Mouse (Mus musculus): Measurements from ENCODE around the gene Katnal1. TPM values are rescaled to one million over a fixed set of nuclear protein-coding genes. Genes with fewer than 3 reads are reported as not detected.

Katnal1 gene
- polyA plus RNA-seq, 1 experiment from 2014 or later, result 8.4 TPM

GRCm38 (mm10) chr5:148953098-148953497, 24.0 kb upstream of the Katnal1 start:
- Histone ChIP-seq H3K9ac (no peak overlapping the region), H3K9me3 (replicated peaks) (no peaks in the 10 kb centered on the region), H3K27me3 (no peaks in the 10 kb centered on the region), H3K27ac (no peak overlapping the region), H3K4me3 (replicated peaks) (no peak overlapping the region), H3K36me3 (no peaks in the 10 kb centered on the region), H3K4me1 (replicated peaks) (peaks cover 48% of the 10 kb centered on the region), H3K4me2 (no peak overlapping the region)
- DNase-seq, result no peak
- ATAC-seq (ENCODE audit: low read depth), result no peak
- WGBS (ENCODE audit: insufficient replicate concordance), result 68% methylated on average over 5 of the region's 5 CpGs

GRCm38 (mm10) chr5:148952419-148952818, 23.3 kb upstream of the Katnal1 start:
- ATAC-seq (ENCODE audit: low read depth), result no peak
- Histone ChIP-seq H3K9ac (no peak overlapping the region), H3K36me3 (no peaks in the 10 kb centered on the region), H3K4me3 (replicated peaks) (no peak overlapping the region), H3K4me2 (no peak overlapping the region), H3K27ac (no peak overlapping the region), H3K4me1 (replicated peaks) (peaks cover 41% of the 10 kb centered on the region), H3K27me3 (no peaks in the 10 kb centered on the region), H3K9me3 (replicated peaks) (no peaks in the 10 kb centered on the region)
- 43% methylated on average over 6 of the region's 6 CpGs for WGBS (ENCODE audit: insufficient replicate concordance)
- peak; percentile 52 for DNase-seq

GRCm38 (mm10) chr5:148951360-148951759, 22.2 kb upstream of the Katnal1 start:
- Histone ChIP-seq H3K36me3 (no peaks in the 10 kb centered on the region), H3K9me3 (replicated peaks) (no peaks in the 10 kb centered on the region), H3K4me1 (replicated peaks) (peaks cover 32% of the 10 kb centered on the region), H3K4me3 (replicated peaks) (no peak overlapping the region), H3K27me3 (no peaks in the 10 kb centered on the region), H3K9ac (no peak overlapping the region), H3K27ac (no peak overlapping the region), H3K4me2 (no peak overlapping the region)
- WGBS (ENCODE audit: insufficient replicate concordance), result 81% methylated on average over 5 of the region's 5 CpGs
- ATAC-seq (ENCODE audit: low read depth), result no peak
- DNase-seq, result no peak

GRCm38 (mm10) chr5:148950064-148950463, 20.9 kb upstream of the Katnal1 start:
- WGBS (ENCODE audit: insufficient replicate concordance), result 35% methylated on average over 15 of the region's 15 CpGs
- Histone ChIP-seq H3K9ac (no peak overlapping the region), H3K4me1 (replicated peaks) (peaks cover 22% of the 10 kb centered on the region), H3K9me3 (replicated peaks) (no peaks in the 10 kb centered on the region), H3K4me3 (replicated peaks) (no peak overlapping the region), H3K36me3 (no peaks in the 10 kb centered on the region), H3K27me3 (no peaks in the 10 kb centered on the region), H3K4me2 (no peak overlapping the region), H3K27ac (no peak overlapping the region)
- ATAC-seq (ENCODE audit: low read depth) (no peak), DNase-seq (no peak)

- ATAC-seq (ENCODE audit: low read depth) (no peak), DNase-seq (no peak)
- Histone ChIP-seq H3K36me3 (no peaks in the 10 kb centered on the region), H3K4me1 (replicated peaks) (peaks cover 18% of the 10 kb centered on the region), H3K9me3 (replicated peaks) (no peaks in the 10 kb centered on the region), H3K27ac (no peak overlapping the region), H3K4me3 (replicated peaks) (no peak overlapping the region), H3K9ac (no peak overlapping the region), H3K27me3 (no peaks in the 10 kb centered on the region), H3K4me2 (no peak overlapping the region)
- WGBS (ENCODE audit: insufficient replicate concordance), result 73% methylated on average over 9 of the region's 9 CpGs
Measured at GRCm38 (mm10) chr5:148948577-148948976, 19.5 kb upstream of the Katnal1 start.

GRCm38 (mm10) chr5:148947412-148947811, 18.3 kb upstream of the Katnal1 start:
- DNase-seq (no peak), ATAC-seq (ENCODE audit: low read depth) (no peak)
- no peak overlapping the region for H3K27ac ChIP-seq
- H3K9me3 ChIP-seq (replicated peaks), result 0 out of 2 replicates have a peak, but pooled peaks cover under 1% of the 10 kb centered on the region
- H3K4me3 ChIP-seq (replicated peaks), result no peak overlapping the region
- H3K27me3 ChIP-seq, result no peaks in the 10 kb centered on the region
- WGBS (ENCODE audit: insufficient replicate concordance), result 72% methylated on average over 4 of the region's 4 CpGs
- peaks cover 15% of the 10 kb centered on the region for H3K4me1 ChIP-seq (replicated peaks)
- H3K36me3 ChIP-seq, result no peaks in the 10 kb centered on the region
- H3K4me2 ChIP-seq, result no peak overlapping the region
- no peak overlapping the region for H3K9ac ChIP-seq

- Histone ChIP-seq H3K4me1 (replicated peaks) (peaks cover 15% of the 10 kb centered on the region), H3K4me2 (no peak overlapping the region), H3K4me3 (replicated peaks) (no peak overlapping the region), H3K36me3 (no peaks in the 10 kb centered on the region), H3K9me3 (replicated peaks) (0 out of 2 replicates have a peak, but pooled peaks cover 5% of the 10 kb centered on the region), H3K27ac (no peak overlapping the region), H3K9ac (no peak overlapping the region), H3K27me3 (no peaks in the 10 kb centered on the region)
- WGBS (ENCODE audit: insufficient replicate concordance), result 67% methylated on average over 5 of the region's 5 CpGs
- ATAC-seq (ENCODE audit: low read depth), result no peak
- DNase-seq, result no peak
Measured at GRCm38 (mm10) chr5:148946787-148947186, 17.7 kb upstream of the Katnal1 start.

- H3K4me2 ChIP-seq, result no peak overlapping the region
- no peaks in the 10 kb centered on the region for H3K27me3 ChIP-seq
- H3K4me3 ChIP-seq (replicated peaks), result no peak overlapping the region
- WGBS (ENCODE audit: insufficient replicate concordance), result 60% methylated on average over 2 of the region's 2 CpGs
- peaks cover 15% of the 10 kb centered on the region for H3K4me1 ChIP-seq (replicated peaks)
- no peaks in the 10 kb centered on the region for H3K36me3 ChIP-seq
- no peak for ATAC-seq (ENCODE audit: low read depth)
- DNase-seq, result no peak
- no peak overlapping the region for H3K9ac ChIP-seq
- 0 out of 2 replicates have a peak, but pooled peaks cover 5% of the 10 kb centered on the region for H3K9me3 ChIP-seq (replicated peaks)
- H3K27ac ChIP-seq, result no peak overlapping the region
Measured at GRCm38 (mm10) chr5:148945735-148946134, 16.6 kb upstream of the Katnal1 start.

GRCm38 (mm10) chr5:148944024-148944423, 14.9 kb upstream of the Katnal1 start:
- Histone ChIP-seq H3K9me3 (replicated peaks) (0 out of 2 replicates have a peak, but pooled peaks cover 5% of the 10 kb centered on the region), H3K36me3 (no peaks in the 10 kb centered on the region), H3K4me1 (replicated peaks) (peaks cover 20% of the 10 kb centered on the region), H3K27me3 (no peaks in the 10 kb centered on the region), H3K9ac (peak overlapping the region; percentile 17; the same call in 1 of the 2 replicates), H3K4me2 (no peak overlapping the region), H3K27ac (peak overlapping the region; percentile 39; the same call in 1 of the 2 replicates), H3K4me3 (replicated peaks) (no peak overlapping the region)
- ATAC-seq (ENCODE audit: low read depth), result no peak
- DNase-seq, result no peak
- 43% methylated on average over 8 of the region's 8 CpGs for WGBS (ENCODE audit: insufficient replicate concordance)

GRCm38 (mm10) chr5:148943444-148943843, 14.3 kb upstream of the Katnal1 start:
- Histone ChIP-seq H3K27me3 (no peaks in the 10 kb centered on the region), H3K4me1 (replicated peaks) (peaks cover 24% of the 10 kb centered on the region), H3K9me3 (replicated peaks) (0 out of 2 replicates have a peak, but pooled peaks cover 5% of the 10 kb centered on the region), H3K36me3 (no peaks in the 10 kb centered on the region), H3K4me3 (replicated peaks) (no peak overlapping the region), H3K4me2 (no peak overlapping the region), H3K27ac (0 out of 2 replicates have a peak overlapping the region, but pooled peaks have one; percentile 39), H3K9ac (peak overlapping the region; percentile 17; the same call in 1 of the 2 replicates)
- 84% methylated on average over 10 of the region's 10 CpGs for WGBS (ENCODE audit: insufficient replicate concordance)
- DNase-seq (no peak), ATAC-seq (ENCODE audit: low read depth) (no peak)

- no peak overlapping the region for H3K4me3 ChIP-seq (replicated peaks)
- no peak overlapping the region for H3K27ac ChIP-seq
- H3K9ac ChIP-seq, result no peak overlapping the region
- no peaks in the 10 kb centered on the region for H3K36me3 ChIP-seq
- ATAC-seq (ENCODE audit: low read depth) (no peak), DNase-seq (no peak)
- WGBS (ENCODE audit: insufficient replicate concordance), result 76% methylated on average over 11 of the region's 11 CpGs
- H3K27me3 ChIP-seq, result no peaks in the 10 kb centered on the region
- no peak overlapping the region for H3K4me2 ChIP-seq
- 0 out of 2 replicates have a peak, but pooled peaks cover 5% of the 10 kb centered on the region for H3K9me3 ChIP-seq (replicated peaks)
- peaks cover 29% of the 10 kb centered on the region for H3K4me1 ChIP-seq (replicated peaks)
Measured at GRCm38 (mm10) chr5:148942957-148943356, 13.8 kb upstream of the Katnal1 start.

GRCm38 (mm10) chr5:148942305-148942704, 13.2 kb upstream of the Katnal1 start:
- H3K4me2 ChIP-seq, result no peak overlapping the region
- no peak overlapping the region for H3K4me3 ChIP-seq (replicated peaks)
- WGBS (ENCODE audit: insufficient replicate concordance), result 85% methylated on average over 6 of the region's 6 CpGs
- H3K9ac ChIP-seq, result no peak overlapping the region
- H3K4me1 ChIP-seq (replicated peaks), result peaks cover 29% of the 10 kb centered on the region
- ATAC-seq (ENCODE audit: low read depth), result no peak
- no peak for DNase-seq
- 0 out of 2 replicates have a peak, but pooled peaks cover 5% of the 10 kb centered on the region for H3K9me3 ChIP-seq (replicated peaks)
- no peaks in the 10 kb centered on the region for H3K36me3 ChIP-seq
- no peak overlapping the region for H3K27ac ChIP-seq
- no peaks in the 10 kb centered on the region for H3K27me3 ChIP-seq

All from liver, embryonic 13.5 days (tissue).